Mouse (Mus musculus): ENCODE measurements at regions not wholly inside any gene's neighbourhood (a gene's known extent, or its start where the extent isn't known, plus 50 kb on each side); places are given as distances from the start of the nearest gene placed in this dataset.

GRCm38 (mm10) chr7:40275078-40275477, 623.0 kb upstream of the Vstm2b start:
- H3K36me3 ChIP-seq (ENCODE audit: control insufficient read depth, insufficient read depth, low read length, poor library complexity, severe bottlenecking): no peaks in the 10 kb centered on the region
- in situ Hi-C loops (cut with MboI; ENCODE audit: low sequenced_read_pairs in 2 of 2, unreplicated experiment in 2 of 2): loop anchor here (10.0 to 25.0 kb wide), 2 partner anchors 188 to 200 kb away; no protein-coding TSS in a partner anchor
- DNase-seq (ENCODE audit: low read depth, low spot score): no peak
- no peak for TF ChIP-seq MAFK (IDR thresholded peaks at IDR 0.05; ENCODE audit: insufficient read depth, low read depth, low read length)
- TF ChIP-seq ZC3H11A (IDR thresholded peaks at IDR 0.05; ENCODE audit: borderline replicate concordance, low read depth, low read length): no peak
- TF ChIP-seq ZNF384 (IDR thresholded peaks at IDR 0.05; ENCODE audit: low read depth, low read length): no peak
- no peak for TF ChIP-seq HCFC1 (IDR thresholded peaks at IDR 0.05; ENCODE audit: borderline replicate concordance, insufficient read depth, low read length)
- no peak for TF ChIP-seq CHD2 (IDR thresholded peaks at IDR 0.05; ENCODE audit: low read depth, low read length)
- H3K4me3 ChIP-seq (ENCODE audit: insufficient read depth in 1 of 2, low read depth in 1 of 2, low read length in 2 of 2, poor library complexity in 1 of 2, severe bottlenecking in 1 of 2): no peak overlapping the region
- no peaks in the 10 kb centered on the region for H3K4me1 ChIP-seq (ENCODE audit: control insufficient read depth in 2 of 2, insufficient read depth in 2 of 2, low read length in 2 of 2, poor library complexity in 1 of 2)
- H3K27ac ChIP-seq (ENCODE audit: insufficient read depth, low read depth, low read length, poor library complexity, severe bottlenecking): no peak overlapping the region
- H3K9ac ChIP-seq (ENCODE audit: insufficient read depth, low read depth, low read length, poor library complexity, severe bottlenecking): no peak overlapping the region
- no peaks in the 10 kb centered on the region for H3K9me3 ChIP-seq (ENCODE audit: control insufficient read depth, insufficient read depth, low read depth, low read length)

DNA sequence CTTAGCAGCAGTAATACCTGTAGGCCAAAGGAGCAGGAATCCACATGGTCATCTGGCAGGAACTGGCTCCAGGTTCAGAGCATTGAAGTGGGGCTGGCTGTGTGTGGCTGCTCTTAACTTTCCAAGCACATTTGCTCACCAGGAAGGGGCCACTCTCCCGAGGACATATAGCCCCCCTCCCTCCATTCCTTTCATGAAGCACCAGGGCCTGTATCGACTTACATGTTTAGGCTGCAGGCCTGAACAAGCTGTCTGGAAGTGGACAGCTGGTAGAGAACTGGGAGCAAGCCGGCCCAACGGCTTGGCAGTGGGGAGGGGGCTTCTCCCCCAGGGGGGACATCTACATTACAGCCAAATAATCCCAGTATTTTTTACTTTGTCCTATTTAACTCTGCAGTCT, 622.5 kb upstream of the Vstm2b start:
- H3K4me1 ChIP-seq (ENCODE audit: control insufficient read depth in 2 of 2, insufficient read depth in 2 of 2, low read length in 2 of 2, poor library complexity in 1 of 2): no peaks in the 10 kb centered on the region
- no peak for DNase-seq (ENCODE audit: low read depth, low spot score)
- no peak overlapping the region for H3K4me3 ChIP-seq (ENCODE audit: insufficient read depth in 1 of 2, low read depth in 1 of 2, low read length in 2 of 2, poor library complexity in 1 of 2, severe bottlenecking in 1 of 2)
- H3K9ac ChIP-seq (ENCODE audit: insufficient read depth, low read depth, low read length, poor library complexity, severe bottlenecking): no peak overlapping the region
- no peaks in the 10 kb centered on the region for H3K9me3 ChIP-seq (ENCODE audit: control insufficient read depth, insufficient read depth, low read depth, low read length)
- no peak for TF ChIP-seq HCFC1 (IDR thresholded peaks at IDR 0.05; ENCODE audit: borderline replicate concordance, insufficient read depth, low read length)
- TF ChIP-seq ZNF384 (IDR thresholded peaks at IDR 0.05; ENCODE audit: low read depth, low read length): no peak
- TF ChIP-seq MAFK (IDR thresholded peaks at IDR 0.05; ENCODE audit: insufficient read depth, low read depth, low read length): no peak
- no peak for TF ChIP-seq ZC3H11A (IDR thresholded peaks at IDR 0.05; ENCODE audit: borderline replicate concordance, low read depth, low read length)
- TF ChIP-seq CHD2 (IDR thresholded peaks at IDR 0.05; ENCODE audit: low read depth, low read length): no peak
- H3K27ac ChIP-seq (ENCODE audit: insufficient read depth, low read depth, low read length, poor library complexity, severe bottlenecking): no peak overlapping the region
- in situ Hi-C loops (cut with MboI; ENCODE audit: low sequenced_read_pairs in 2 of 2, unreplicated experiment in 2 of 2): loop anchor here (10.0 to 25.0 kb wide), 2 partner anchors 188 to 201 kb away; no protein-coding TSS in a partner anchor
- no peaks in the 10 kb centered on the region for H3K36me3 ChIP-seq (ENCODE audit: control insufficient read depth, insufficient read depth, low read length, poor library complexity, severe bottlenecking)

GRCm38 (mm10) chr7:40276116-40276515, 622.0 kb upstream of the Vstm2b start:
- Histone ChIP-seq H3K9me3 (ENCODE audit: control insufficient read depth, insufficient read depth, low read depth, low read length) (no peaks in the 10 kb centered on the region), H3K27ac (ENCODE audit: insufficient read depth, low read depth, low read length, poor library complexity, severe bottlenecking) (no peak overlapping the region), H3K4me1 (ENCODE audit: control insufficient read depth in 2 of 2, insufficient read depth in 2 of 2, low read length in 2 of 2, poor library complexity in 1 of 2) (no peaks in the 10 kb centered on the region), H3K36me3 (ENCODE audit: control insufficient read depth, insufficient read depth, low read length, poor library complexity, severe bottlenecking) (no peaks in the 10 kb centered on the region), H3K9ac (ENCODE audit: insufficient read depth, low read depth, low read length, poor library complexity, severe bottlenecking) (no peak overlapping the region), H3K4me3 (ENCODE audit: insufficient read depth in 1 of 2, low read depth in 1 of 2, low read length in 2 of 2, poor library complexity in 1 of 2, severe bottlenecking in 1 of 2) (no peak overlapping the region)
- DNase-seq (ENCODE audit: low read depth, low spot score): no peak
- TF ChIP-seq CHD2 (IDR thresholded peaks at IDR 0.05; ENCODE audit: low read depth, low read length): no peak
- in situ Hi-C loops (cut with MboI; ENCODE audit: low sequenced_read_pairs in 2 of 2, unreplicated experiment in 2 of 2): loop anchor here (10.0 to 25.0 kb wide), 2 partner anchors 189 to 201 kb away; no protein-coding TSS in a partner anchor

- Histone ChIP-seq H3K4me1 (ENCODE audit: control insufficient read depth in 2 of 2, insufficient read depth in 2 of 2, low read length in 2 of 2, poor library complexity in 1 of 2) (no peaks in the 10 kb centered on the region), H3K4me3 (ENCODE audit: insufficient read depth in 1 of 2, low read depth in 1 of 2, low read length in 2 of 2, poor library complexity in 1 of 2, severe bottlenecking in 1 of 2) (no peak overlapping the region), H3K36me3 (ENCODE audit: control insufficient read depth, insufficient read depth, low read length, poor library complexity, severe bottlenecking) (no peaks in the 10 kb centered on the region), H3K9me3 (ENCODE audit: control insufficient read depth, insufficient read depth, low read depth, low read length) (no peaks in the 10 kb centered on the region), H3K9ac (ENCODE audit: insufficient read depth, low read depth, low read length, poor library complexity, severe bottlenecking) (no peak overlapping the region), H3K27ac (ENCODE audit: insufficient read depth, low read depth, low read length, poor library complexity, severe bottlenecking) (no peak overlapping the region)
- in situ Hi-C loops (cut with MboI; ENCODE audit: low sequenced_read_pairs in 2 of 2, unreplicated experiment in 2 of 2): loop anchor here in 1 of 2 experiments (25.0 kb wide), 1 partner anchor 203 kb away; no protein-coding TSS in a partner anchor
- DNase-seq (ENCODE audit: low read depth, low spot score): no peak
- TF ChIP-seq MAFK (IDR thresholded peaks at IDR 0.05; ENCODE audit: insufficient read depth, low read depth, low read length) (no peak), HCFC1 (IDR thresholded peaks at IDR 0.05; ENCODE audit: borderline replicate concordance, insufficient read depth, low read length) (no peak), ZNF384 (IDR thresholded peaks at IDR 0.05; ENCODE audit: low read depth, low read length) (no peak), CHD2 (IDR thresholded peaks at IDR 0.05; ENCODE audit: low read depth, low read length) (no peak), ZC3H11A (IDR thresholded peaks at IDR 0.05; ENCODE audit: borderline replicate concordance, low read depth, low read length) (no peak)
Observed at GRCm38 (mm10) chr7:40290166-40290565, 608.0 kb upstream of the Vstm2b start.

DNA sequence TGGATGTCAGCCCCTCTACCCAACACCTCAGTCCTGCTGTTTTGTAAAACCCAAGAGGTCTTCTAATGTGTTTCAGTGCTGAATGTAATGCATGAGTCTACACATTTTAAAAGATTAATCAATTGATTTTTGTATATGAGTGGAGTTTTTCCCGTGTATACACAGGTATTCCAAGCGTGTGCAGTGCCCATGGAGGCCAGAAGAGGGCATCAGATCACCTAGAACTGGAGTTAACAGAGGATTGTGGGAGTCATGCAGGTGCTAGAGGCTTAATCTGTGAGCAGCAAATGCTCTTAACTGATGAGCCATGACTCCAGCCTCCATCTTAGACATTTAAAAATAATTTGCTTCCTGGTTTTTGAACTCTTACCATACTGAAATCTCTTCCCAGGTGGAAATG, 587.6 kb upstream of the Vstm2b start:
- Histone ChIP-seq H3K9ac (ENCODE audit: insufficient read depth, low read depth, low read length, poor library complexity, severe bottlenecking) (no peak overlapping the region), H3K36me3 (ENCODE audit: control insufficient read depth, insufficient read depth, low read length, poor library complexity, severe bottlenecking) (no peaks in the 10 kb centered on the region), H3K4me3 (ENCODE audit: insufficient read depth in 1 of 2, low read depth in 1 of 2, low read length in 2 of 2, poor library complexity in 1 of 2, severe bottlenecking in 1 of 2) (no peak overlapping the region), H3K27ac (ENCODE audit: insufficient read depth, low read depth, low read length, poor library complexity, severe bottlenecking) (no peak overlapping the region), H3K9me3 (ENCODE audit: control insufficient read depth, insufficient read depth, low read depth, low read length) (no peaks in the 10 kb centered on the region), H3K4me1 (ENCODE audit: control insufficient read depth in 2 of 2, insufficient read depth in 2 of 2, low read length in 2 of 2, poor library complexity in 1 of 2) (no peaks in the 10 kb centered on the region)
- peak; percentile 17 for DNase-seq (ENCODE audit: low read depth, low spot score)
- no peak for TF ChIP-seq CHD2 (IDR thresholded peaks at IDR 0.05; ENCODE audit: low read depth, low read length)
- peak; percentile 71; the same call in 1 of the 2 replicates for TF ChIP-seq ZC3H11A (IDR thresholded peaks at IDR 0.05; ENCODE audit: borderline replicate concordance, low read depth, low read length)
- in situ Hi-C loops (cut with MboI; ENCODE audit: low sequenced_read_pairs in 2 of 2, unreplicated experiment in 2 of 2): loop anchor here in 1 of 2 experiments (25.0 kb wide), 1 partner anchor 352 kb away; no protein-coding TSS in a partner anchor
